Mouse (Mus musculus) ovary, postnatal 14 days (tissue): ENCODE results near the gene Ttll1.
A peak's percentile ranks its signal among the peaks of the same experiment; 100 is the strongest.
"Not testable (repeated sequence)": the region's sequence is repeated elsewhere in the genome, so short reads cannot be mapped to it uniquely, and the experiment has no call there.

Experiments used
- DNase-seq: peaks from one replicate; pipeline ENCODE4 v3.0.0; 2022; ENCODE audit warnings: low spot score

The Ttll1 gene

DNA sequence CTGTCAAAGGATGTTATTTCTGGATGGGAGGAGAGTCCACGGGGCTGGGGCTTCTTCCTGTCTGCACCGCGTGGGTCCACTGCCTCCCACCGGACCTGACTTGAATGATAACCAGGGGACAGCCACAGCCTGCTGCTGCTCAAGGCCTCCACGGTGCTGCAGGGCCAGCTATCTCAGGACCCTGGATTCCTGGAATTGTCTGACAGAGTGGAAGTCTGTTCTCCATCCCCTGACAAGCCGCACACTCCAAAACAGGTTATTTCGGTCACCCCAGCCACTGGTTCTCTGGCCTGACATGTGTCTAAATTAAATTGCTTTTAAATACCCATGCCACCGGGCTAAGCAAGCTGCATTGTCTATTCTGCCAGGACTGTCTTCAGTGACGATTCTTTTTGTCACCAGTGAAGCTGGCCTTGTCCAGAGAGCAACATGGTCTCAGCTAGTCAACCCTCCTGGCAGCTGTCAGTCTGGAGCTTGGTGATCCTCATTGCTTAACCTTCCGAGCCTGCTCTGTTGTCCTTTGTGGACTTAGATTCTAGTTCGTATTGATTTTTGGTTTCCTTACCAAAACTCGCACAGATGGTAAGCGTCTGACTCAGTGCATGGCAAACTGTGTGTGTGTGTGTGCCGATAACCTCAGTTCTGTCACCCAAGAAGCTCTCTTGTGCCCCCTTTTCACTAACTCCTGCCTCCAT, 13.1 kb upstream of the Ttll1 start:
- DNase-seq: no peak

DNA sequence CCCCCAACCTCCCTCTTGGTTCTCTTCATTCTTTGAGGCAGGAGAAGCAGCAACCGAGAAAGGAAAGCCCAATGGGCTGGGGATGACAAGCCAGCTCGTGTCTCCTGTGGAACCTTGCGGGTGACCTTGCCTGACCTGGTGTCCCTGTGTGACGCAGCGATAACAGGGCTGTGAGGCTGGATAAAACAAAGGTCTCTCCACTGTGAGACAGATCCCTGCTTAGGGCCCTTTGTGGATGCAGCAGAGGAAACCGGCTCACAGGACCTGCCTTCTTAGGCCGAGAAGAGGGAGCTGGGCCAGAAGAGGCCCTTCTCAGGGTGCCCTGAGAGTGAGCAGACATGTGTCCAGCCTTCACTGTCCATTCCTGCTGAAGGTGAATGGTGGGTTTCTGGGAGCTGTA, 12.5 kb upstream of the Ttll1 start:
- DNase-seq: no peak

DNA sequence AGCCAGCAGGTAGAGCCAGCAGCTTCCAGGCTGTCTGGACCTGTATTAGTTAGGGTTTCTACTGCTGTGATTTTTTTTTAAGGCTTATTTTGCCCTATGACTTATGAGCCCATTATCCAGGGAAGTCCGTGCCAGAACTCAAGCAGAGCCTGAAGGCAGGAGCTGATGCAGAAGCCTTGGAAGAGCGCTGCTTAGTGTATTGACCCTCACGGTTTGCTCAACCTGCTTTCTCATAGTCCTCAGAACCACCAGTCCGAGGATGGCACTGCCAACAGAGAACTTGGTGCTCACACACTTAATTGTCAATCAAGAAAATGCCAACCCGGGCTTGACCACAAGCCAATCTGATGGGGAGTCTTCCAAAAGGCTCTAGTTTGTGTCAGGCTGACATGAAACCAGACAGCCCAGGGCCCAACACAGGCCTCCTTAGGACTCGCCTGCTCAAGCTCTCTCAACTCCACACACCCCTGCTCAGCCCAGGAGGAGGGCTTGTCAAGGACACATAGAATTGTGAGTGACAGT, 10.2 kb upstream of the Ttll1 start:
- DNase-seq: no peak

DNA sequence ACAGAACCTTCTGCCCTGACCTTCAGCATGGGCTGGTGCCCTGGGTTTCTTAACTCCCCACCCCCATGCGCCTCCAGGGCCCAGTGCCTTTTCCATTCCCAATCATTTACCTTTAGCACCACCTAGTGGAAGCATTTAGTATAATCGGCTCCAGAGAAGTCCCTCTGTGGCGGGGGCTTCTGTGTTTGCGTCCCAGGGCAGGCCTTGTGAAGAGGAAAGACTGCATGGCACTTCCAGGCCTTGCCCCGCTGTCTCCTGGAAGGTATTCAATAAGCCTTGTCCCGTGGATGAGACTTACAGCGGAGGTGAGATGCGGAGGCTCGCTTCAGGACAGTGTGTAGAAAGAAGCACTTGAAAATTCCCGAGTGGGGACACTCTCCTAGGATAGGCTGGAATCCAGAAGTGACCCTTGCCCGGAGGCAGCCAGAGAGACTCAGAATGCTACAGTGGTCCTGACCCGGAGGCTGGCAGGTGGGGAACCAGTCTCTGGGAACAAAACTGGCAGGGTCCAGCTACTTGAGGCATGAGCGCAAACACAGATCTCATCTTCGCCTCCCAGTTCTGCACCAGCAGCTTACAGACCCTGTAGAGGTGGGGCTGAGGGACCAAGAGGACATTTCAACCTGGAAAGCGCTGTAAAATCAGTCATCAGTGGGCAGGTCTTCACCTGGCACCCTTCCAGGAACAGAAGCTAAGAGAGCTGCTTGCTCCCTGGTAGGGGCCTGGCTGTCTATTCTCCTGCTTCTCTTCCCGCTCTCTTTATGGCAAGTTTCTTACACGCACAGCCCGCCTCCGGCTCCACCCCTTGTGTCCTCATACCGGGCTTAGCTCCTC, 7.7 kb upstream of the Ttll1 start:
- peak; percentile 68 for DNase-seq

DNA sequence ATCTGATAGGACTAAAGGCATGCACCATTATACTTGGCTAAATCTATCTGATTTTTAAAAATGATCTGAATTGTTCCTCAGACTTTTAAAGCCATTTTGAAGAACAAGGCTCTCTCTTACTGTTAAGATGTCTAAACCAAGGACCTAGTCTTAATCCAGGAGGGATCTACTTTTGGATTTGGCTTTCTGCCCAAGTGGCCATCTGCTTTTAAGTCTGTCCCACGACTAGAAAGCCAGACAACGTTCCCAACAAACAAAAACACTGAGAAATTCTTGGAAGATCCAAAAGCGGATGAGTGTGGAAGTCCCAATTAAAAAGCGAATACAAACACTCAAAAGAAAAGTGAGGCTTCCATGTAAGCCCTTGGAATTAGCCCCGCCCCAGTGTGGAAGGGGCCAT, 4.3 kb upstream of the Ttll1 start:
- no peak for DNase-seq

DNA sequence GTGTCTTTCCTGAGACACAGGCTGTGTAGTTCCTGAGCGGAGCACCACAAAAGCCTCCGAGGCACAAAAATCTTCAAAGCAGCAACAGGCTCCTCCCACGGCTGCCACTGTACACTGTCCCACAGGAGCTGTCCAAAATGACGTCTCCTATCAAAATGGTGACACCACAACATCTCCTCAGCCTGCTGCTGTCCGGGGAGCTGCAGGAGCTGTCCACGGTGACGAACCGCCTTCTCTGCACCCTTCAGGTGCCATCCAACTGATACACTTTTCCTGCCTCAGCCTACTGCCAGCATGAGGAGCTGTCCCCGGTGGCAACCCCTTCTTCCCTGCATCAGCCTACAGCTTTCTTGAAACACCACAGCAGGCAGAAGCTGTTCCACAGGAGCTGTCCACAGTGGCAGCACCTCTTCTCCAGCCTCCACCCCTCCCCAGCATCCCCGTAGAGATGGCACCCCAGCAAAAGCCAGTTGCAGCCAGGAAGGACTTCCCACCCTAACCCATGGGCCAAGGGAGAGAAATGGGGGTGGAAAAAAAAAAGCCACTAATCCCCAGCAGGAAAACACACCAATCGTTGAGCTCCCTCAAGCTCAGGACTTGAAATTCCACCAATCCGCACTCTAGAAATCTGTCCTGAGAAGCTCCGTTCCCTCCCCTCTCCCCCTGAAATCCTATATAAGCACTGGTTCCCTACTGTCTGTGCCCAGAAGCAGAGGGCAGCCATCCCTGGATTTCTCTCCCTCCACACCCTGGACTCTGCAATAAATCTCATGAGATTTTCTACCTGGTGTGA, 2.0 kb upstream of the Ttll1 start:
- no peak for DNase-seq

DNA sequence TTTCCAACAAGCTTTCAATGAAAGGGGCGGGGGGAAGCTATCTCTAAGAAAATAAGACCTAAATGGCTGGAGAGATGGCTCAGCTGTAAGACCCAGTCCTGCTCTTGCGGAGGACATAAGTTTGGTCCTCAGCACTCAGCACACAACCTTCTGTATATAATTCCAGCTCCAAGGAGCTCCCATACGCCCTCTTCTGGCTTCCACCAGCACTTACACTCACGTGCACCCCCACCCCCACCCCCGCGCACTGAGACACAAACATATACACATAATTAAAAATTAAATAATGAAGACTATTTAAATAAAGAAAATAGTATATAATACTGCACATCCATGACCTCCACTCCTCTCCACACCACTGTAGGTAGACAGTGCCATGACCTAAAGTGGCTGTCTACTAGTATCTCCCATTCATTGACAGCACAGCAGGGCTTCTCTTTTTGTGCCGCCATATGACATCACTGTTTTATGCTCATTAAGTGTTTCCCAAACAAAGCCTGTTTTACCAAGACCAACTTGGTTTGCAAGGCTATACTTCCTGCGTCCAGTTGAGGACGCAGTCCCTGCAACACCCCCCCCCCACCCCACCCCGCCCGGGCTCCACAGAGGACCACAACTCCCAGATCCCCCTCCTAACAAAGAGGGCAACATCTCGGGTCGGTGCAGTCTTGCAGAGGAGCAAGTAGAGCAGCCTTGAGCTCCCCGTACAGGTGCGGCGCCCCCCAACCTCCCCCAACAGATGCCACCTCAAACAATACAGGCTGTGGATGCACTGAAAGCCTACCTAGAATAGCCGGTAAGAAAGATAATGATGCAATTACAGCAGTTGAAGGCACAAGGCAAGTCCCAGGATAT, 516 bp downstream of the Ttll1 start:
- DNase-seq: no peak

DNA sequence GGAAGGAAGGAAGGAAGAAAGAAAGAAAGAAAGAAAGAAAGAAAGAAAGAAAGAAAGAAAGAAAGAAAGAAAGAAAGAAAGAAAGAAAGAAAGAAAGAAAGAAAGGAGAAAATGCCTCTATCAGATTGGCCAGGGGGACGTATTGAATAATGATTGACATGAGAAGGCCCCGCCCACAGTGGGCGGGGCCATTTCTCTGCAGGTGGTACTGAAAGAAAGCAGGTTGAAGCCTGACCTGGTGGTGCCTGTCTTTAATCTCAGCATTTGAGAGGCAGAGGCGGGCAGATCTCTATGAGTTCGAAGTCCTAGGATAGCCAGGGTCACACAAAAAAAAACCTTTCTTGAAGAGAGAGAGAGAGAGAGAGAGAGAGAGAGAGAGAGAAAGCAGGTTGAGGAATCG, 9.2 kb downstream of the Ttll1 start:
- DNase-seq: not testable (repeated sequence)

DNA sequence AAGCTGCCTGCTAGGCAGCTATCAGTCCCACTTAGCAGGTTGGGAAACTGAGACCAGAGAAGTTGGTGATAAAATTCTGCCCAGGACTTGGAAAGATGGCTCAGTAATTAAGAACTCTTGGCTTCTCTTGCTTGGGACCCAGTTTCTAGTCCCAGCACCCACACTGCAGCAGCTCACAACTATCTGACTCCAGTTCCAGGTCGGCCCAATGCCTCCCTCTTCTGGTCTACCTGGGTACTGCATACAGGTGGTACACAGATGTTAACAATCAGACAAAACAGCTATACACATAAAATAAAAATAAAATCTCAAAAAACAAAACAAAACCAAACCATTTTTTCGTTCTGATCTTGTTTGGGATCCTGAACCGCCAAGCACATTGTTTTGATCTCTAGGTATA, 10.3 kb downstream of the Ttll1 start:
- no peak for DNase-seq

DNA sequence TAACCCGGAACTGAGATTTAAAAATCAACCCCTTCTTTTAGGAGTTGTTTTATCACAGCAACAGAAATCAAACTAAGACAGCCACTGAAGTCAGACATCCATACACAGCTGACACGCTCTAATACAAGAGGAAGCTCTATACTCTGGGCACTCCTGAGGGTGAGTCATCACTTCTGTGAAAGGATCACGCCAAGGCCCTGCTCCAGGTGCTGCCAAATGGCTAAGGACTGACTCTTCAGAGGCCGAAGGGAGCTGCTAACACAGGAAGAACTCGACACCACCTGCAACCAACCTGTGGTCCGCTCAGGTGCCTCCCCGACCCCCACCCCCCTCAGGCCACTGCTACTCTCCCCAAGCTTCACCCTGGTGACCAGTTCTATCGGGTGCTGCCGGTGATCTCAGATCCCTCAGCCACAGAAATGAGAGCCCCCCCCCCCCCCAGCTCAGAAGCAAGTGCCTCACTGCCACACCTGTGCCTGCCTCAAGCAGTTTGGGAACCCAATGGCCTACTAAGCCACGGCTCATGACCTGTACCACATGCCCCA, 11.4 kb downstream of the Ttll1 start:
- no peak for DNase-seq

DNA sequence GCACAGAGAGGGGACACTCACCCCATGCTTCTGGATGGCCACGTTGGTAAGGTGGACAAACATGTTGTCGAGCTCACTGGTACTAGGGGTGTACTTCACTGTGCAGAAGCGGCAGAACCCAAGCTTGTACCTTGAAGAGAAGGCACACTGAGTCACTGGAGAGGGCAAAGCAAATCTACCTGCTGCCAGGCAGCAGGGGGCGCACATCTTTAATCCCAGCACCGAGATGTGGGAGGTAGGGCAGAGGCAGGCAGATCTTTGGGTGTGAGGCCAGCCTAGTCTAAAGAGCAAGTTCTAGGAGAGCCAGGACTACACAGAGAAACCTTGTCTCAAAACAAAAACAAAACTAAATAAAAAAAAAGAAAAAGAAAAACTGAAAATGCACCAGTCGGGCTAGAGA, 13.4 kb downstream of the Ttll1 start:
- no peak for DNase-seq

DNA sequence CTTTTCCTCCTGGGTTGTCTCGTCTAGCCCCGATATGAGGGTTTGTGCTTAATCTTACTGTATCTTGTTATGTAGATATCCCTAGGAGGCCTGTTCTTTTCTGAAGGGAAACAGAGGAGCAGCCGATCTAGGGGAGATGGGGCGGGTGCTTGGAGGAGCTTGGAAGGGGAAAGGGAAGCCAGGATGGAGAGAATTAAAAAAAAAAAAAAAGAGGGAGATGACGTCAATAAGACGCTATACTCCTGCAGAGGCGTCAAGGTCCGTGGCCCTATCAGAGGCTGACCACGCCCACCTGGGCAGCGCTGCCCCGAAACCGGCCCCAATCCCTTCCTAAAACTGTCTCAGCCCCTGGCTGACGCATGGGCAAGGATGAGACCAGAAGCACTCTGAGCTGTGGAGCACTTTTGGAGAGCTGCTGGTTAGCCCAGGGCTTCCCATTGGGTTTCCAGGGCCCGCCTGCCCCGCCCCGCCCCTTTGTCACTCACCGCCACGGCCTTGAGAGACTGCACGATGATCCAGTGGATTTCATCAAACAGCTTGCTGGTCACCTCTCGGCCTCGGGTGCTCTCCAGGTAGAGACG, 14.8 kb downstream of the Ttll1 start:
- DNase-seq: no peak

DNA sequence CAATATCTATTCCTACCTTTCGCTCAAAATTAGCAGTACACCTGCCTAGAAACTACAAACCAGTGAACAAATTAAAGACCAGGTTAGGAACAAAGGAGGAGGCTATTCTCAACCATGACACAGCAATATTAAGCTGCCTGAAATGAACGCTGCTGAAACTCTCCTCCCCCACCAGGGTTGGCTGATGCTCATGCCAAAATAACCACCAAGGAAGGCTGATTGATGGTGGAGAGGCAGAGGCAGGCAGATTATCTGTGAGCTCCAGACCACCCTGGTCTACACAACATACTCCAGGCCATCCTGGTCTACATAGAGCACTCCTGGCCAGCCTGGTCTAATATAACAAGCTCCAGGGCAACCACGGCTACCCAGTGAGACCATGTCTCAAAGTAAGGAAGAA, 15.5 kb downstream of the Ttll1 start:
- DNase-seq: no peak

DNA sequence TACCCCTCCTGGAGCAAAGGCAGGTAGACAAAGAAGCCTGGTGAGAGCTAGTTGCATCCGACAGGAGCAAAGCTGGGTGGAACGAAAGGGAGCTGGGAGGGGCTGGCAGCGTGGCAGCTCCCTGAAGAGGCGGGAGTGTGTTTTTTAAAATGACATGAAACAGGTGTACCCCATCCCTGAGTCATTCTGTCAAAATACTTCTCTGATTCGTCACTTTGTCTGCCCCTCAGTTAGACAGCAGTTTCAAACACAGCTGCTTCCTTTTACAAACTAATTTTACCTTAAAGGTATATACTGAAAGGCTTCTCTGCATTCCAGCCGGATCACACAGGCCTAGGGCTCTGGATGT, 16.1 kb downstream of the Ttll1 start:
- no peak for DNase-seq

DNA sequence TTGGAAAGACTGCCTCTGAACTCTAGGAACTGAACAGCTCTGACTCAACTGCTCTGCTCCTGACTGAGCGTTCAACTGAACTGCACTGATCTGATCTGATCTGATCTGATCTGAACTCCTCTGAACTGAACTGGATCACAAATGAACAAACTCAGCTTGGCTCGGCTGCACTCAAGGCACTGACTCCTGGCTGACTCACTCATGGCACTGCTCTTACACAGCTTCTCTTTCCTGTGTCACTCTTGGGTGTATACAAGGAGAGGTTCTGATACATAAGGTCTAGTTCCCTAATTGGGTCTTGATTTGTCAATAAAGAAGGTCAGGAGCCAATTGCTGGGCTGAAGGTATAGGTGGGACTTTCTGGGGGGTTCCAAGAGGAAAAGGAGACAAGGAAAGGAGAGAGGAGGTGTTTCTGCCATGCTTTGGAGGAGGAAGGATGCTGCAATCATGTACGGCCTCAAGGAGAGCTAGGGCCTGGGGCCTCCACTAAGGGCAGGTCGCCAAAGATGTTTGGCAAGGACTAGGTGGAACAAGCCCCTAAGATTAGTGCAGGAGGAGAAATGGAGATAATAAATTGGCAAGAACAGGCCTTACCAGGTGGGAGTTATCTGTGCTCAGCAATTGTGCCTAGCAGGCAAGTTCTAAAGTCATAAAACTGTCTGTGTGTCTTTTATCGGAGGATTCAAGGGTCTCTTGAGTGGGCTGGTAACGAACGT, 16.7 kb downstream of the Ttll1 start:
- DNase-seq: no peak

DNA sequence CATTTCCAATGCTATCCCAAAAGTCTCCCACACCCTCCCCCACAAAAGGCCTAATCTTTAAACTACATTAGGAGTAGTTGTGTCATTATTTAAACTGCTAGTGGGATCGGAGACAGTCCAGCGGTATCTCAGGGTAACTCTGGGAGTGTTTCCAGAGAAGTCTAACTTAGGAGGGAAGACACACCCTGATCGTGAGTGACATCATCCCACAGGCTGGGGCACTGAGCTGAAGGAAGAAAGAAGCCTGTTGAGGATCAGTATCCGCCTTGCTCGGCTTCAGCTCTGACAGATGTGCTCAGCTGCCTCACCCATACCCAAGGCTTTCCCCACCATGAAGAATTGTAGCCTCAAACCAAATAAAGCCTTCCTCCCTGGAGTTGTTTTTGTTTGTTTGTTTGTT, 18.8 kb downstream of the Ttll1 start:
- no peak for DNase-seq

DNA sequence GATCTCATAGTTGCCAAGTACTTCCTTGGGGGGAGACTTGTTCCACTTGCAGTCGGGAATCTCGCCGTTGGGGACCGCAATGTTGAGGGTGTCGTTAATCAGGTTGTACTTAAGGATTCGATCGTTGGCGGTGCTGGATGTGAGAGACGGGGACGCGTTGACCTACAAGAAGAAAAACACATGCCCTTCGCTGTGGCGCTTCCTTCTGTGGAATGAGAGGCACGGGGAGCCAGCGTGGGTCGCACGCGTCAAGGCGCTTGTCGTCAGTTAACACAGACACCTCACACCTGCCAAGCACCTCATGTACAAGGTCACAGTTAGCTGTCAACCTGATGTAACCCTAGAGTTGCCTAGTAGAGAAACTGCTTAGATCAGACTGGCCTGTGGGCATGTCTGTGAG, 21.2 kb downstream of the Ttll1 start:
- no peak for DNase-seq

DNA sequence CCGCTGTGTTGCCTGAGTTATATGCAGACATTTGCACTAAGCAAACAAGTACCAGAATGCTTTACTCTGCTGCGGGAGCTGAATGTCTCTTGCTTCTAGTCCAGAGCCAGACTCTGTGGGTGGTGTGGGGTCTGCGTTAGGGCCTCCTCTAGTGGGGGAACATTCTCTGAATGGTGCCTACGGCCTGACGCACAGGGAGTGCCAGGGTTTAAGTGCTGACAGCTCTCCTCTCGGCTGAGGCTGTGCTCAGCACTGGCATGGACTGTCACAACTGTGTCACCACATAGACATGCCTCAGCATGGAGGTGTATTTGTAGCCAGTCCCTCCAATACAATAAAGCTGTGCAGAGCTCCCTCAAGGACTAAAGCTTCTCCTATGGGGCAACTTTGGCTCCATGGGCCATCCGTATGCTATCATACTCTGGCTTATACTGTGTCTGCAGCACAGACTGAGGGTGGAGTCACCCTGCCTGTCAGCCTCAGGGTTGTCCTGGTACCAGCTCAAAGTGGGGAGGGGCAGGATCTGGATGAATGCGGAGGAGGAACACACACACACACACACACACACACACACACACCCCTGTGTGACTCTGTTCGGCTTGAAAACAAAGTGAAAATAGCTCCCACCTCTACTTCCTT, 23.1 kb downstream of the Ttll1 start:
- DNase-seq: no peak

DNA sequence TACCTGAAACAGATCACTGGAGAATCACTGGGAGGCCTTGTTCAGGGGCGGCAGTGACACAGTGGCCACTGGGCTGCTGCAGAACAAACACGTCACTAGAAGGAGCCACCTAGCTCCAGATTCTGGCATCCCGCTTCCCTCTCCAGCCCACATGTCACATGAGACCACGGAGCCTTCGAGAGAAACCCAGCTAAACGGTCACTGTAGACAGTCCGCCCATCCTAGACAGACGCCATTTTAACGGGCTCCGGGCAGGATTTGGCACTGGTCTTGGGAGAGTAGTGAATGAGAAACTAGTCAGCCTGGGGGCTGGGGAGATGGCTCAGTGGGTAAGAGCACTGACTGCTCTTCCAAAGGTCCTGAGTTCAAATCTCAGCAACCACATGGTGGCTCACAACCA, 26.4 kb downstream of the Ttll1 start:
- no peak for DNase-seq

DNA sequence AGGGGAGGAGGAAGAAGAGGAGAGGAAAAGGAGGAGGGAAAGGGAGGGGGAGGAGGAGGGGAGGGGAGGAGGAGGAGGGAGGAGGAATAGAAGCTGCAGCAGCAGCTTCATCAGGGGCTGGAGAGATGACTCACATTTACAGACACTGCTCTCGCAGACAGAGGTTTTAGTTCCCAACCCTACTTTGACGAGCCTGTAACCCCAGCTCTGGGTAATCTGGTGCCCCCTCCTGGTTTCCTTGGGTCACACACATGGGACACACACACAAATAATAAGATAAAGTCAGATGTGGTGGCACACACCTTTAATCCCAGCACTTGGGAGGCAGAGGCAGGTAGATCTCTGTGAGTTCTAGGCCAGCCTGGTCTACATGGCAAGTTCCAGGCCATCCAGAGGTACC, 27.2 kb downstream of the Ttll1 start:
- DNase-seq: no peak
